Mouse (Mus musculus) lung, postnatal 14 days (tissue): Measurements from ENCODE around the gene Cdkl3.

Experiments used
- DNase-seq: peaks from one replicate; pipeline ENCODE4 v3.0.0; 2021

Gene Cdkl3

GRCm38 (mm10) chr11:52003772-52004528 is at the start of gene Cdkl3:
Cdkl3 (plus strand) TSS chr11:52004221.
- DNase-seq: peak; percentile 93

GRCm38 (mm10) chr11:51956112-51956511 is 47.9 kb upstream of the Cdkl3 start:
- DNase-seq: peak; percentile 28

- DNase-seq: no peak
Observed at GRCm38 (mm10) chr11:51957760-51958159, 46.3 kb upstream of the Cdkl3 start.

GRCm38 (mm10) chr11:51959511-51959910 is 44.5 kb upstream of the Cdkl3 start:
- DNase-seq: no peak

- no peak for DNase-seq
Observed at GRCm38 (mm10) chr11:51960061-51960460, 44.0 kb upstream of the Cdkl3 start.

GRCm38 (mm10) chr11:51960967-51961471 is 43.0 kb upstream of the Cdkl3 start:
- peak; percentile 69 for DNase-seq

- DNase-seq: no peak
Observed at GRCm38 (mm10) chr11:51961761-51962160, 42.3 kb upstream of the Cdkl3 start.

- DNase-seq: no peak
Observed at GRCm38 (mm10) chr11:51962277-51962676, 41.7 kb upstream of the Cdkl3 start.

- DNase-seq: no peak
Observed at GRCm38 (mm10) chr11:51966651-51967050, 37.4 kb upstream of the Cdkl3 start.

GRCm38 (mm10) chr11:51967443-51968401 is 36.3 kb upstream of the Cdkl3 start, which contains the start of gene Cdkn2aipnl:
Cdkn2aipnl (plus strand) TSS chr11:51967661.
- DNase-seq: peak; percentile 98

GRCm38 (mm10) chr11:51968896-51969295 is 35.1 kb upstream of the Cdkl3 start:
- DNase-seq: no peak

- no peak for DNase-seq
Observed at GRCm38 (mm10) chr11:51969511-51969910, 34.5 kb upstream of the Cdkl3 start.

GRCm38 (mm10) chr11:51971644-51972043 is 32.4 kb upstream of the Cdkl3 start:
- DNase-seq: no peak

GRCm38 (mm10) chr11:51999611-52000289 is 4.3 kb upstream of the Cdkl3 start:
- peak; percentile 55 for DNase-seq

- peak; percentile 96 for DNase-seq
Observed at GRCm38 (mm10) chr11:52000290-52000962, 3.6 kb upstream of the Cdkl3 start, which contains the start of gene Ube2b. Ube2b (minus strand) TSS chr11:52000762.

- no peak for DNase-seq
Observed at GRCm38 (mm10) chr11:52001341-52001740, 2.7 kb upstream of the Cdkl3 start.

- no peak for DNase-seq
Observed at GRCm38 (mm10) chr11:52001861-52002260, 2.2 kb upstream of the Cdkl3 start.

- DNase-seq: no peak
Observed at GRCm38 (mm10) chr11:52002842-52003504, 1.0 kb upstream of the Cdkl3 start.

- no peak for DNase-seq
Observed at GRCm38 (mm10) chr11:52003505-52003771, 583 bp upstream of the Cdkl3 start.

GRCm38 (mm10) chr11:52005586-52005985 is 1.6 kb downstream of the Cdkl3 start:
- no peak for DNase-seq

GRCm38 (mm10) chr11:52011011-52011410 is 7.0 kb downstream of the Cdkl3 start:
- DNase-seq: no peak

GRCm38 (mm10) chr11:52011541-52011940 is 7.5 kb downstream of the Cdkl3 start:
- no peak for DNase-seq
